Mouse (Mus musculus): ENCODE data around the gene Phka2.

Gene Phka2

GRCm38 (mm10) chrX:160502048-160503041, at the start of gene Phka2:
TSS of gene Phka2 (plus strand) at chrX:160502166.
- peak; percentile 76 for DNase-seq

GRCm38 (mm10) chrX:160455686-160456085, 46.3 kb upstream of the Phka2 start:
- DNase-seq: no peak

GRCm38 (mm10) chrX:160471257-160471786, 30.6 kb upstream of the Phka2 start:
- no peak for DNase-seq

GRCm38 (mm10) chrX:160489784-160490183, 12.2 kb upstream of the Phka2 start:
- DNase-seq: no peak

GRCm38 (mm10) chrX:160494333-160494732, 7.6 kb upstream of the Phka2 start:
- DNase-seq: no peak

DNA sequence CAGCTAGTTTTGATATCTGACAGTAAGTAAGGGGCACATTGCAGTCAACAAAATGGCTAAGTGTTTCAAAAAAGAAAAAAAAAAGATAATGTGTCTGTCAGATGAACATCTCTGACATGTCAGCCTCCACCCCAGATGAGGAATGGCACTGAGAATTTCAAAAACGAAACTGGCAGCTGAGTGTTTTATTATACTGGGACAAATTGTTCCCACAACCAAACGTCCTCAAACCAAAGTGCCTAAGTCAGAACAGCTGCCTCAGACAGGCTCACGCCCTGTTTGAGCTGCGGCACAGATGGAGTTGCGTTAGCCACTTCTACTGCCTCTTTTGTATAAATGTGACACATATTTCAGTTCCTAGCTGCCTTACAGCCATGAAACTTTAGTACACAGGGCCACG, 7.0 kb upstream of the Phka2 start:
- no peak for DNase-seq

- DNase-seq: no peak
Measured at GRCm38 (mm10) chrX:160496473-160496872, 5.5 kb upstream of the Phka2 start.

GRCm38 (mm10) chrX:160501095-160501494, 871 bp upstream of the Phka2 start:
- DNase-seq: no peak

DNA sequence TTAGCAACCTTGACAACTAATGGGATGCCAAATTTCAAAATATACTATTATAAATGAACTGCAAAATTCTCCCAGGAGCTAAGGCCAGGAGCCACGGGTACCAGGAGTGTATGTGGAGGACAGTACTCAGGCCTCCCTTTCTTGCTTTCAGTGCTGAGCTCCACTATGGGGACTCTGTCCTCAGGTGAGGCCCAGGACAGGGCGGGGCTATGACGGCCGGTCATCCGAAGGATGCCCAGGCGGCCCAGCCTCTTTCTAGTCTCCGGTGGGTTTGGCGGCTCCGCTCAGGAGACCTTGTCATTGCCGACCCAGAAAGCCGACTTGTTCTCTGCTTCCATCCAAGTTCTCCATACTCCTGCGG, 299 bp upstream of the Phka2 start:
- DNase-seq: no peak

DNA sequence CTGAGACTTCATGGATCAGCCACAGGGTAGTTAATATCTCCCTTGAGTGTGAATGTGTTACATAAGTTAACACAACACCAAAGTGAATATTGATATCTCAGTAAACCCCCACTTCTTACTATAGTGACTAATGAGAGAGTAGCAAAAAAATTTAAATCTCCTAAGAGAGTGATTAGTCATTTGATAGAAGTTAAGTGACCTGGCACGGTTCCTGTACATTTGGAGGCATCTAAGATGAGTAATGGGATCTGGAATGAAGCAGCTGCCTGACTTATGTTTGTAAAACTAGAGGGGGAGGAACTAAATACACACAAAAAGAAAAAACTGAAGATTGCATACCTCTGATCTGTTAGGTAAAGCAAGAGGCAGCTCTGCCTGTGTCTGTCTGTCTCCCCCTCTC, 7.1 kb downstream of the Phka2 start:
- DNase-seq: no peak

- DNase-seq: no peak
Measured at GRCm38 (mm10) chrX:160510197-160510596, 8.2 kb downstream of the Phka2 start.

GRCm38 (mm10) chrX:160516027-160516426, 14.1 kb downstream of the Phka2 start:
- DNase-seq: no peak

- DNase-seq: no peak
Measured at GRCm38 (mm10) chrX:160542772-160543171, 40.8 kb downstream of the Phka2 start.

DNA sequence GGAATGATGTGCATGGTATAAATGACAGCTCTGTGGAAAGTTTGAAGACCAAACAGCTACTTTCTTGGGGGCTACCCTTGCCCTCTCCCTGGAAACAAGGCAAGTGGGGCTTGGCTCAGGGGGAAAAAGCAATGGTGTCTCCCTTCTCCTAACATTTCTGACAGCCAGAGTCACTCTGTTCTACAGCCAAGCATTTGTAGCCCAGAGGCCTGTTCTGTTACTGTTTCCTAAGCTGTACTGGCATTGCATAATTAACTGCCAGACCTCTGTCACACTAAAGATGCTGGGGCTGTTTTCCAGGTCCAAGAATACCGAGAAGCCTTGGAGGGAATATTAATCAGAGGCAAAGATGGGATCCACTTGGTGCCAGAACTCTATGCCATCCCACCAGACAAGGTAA, 46.9 kb downstream of the Phka2 start:
- no peak for DNase-seq

DNA sequence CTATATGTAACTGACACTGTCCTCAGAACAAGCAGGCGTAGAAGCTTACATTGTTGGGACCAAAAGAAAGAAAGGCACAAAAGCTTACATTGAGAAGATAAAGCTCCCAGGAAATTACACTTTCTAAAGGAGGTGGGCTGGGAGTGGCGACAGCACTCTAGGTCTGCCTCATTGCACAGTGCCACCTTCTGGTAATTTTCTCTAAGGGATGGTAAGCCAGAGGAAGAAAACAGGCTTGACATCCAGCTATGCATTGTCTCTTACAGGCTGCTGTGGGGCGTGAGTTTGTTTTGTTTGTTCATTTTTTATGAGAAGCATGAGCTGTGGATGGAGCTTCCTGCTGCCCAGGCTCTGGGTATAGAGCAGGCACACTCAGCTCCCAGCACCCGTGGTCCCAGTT, 50.1 kb downstream of the Phka2 start:
- no peak for DNase-seq

GRCm38 (mm10) chrX:160583589-160583988, 81.6 kb downstream of the Phka2 start:
- no peak for DNase-seq

GRCm38 (mm10) chrX:160584148-160584838, 82.3 kb downstream of the Phka2 start:
- no peak for DNase-seq

GRCm38 (mm10) chrX:160585110-160585509, 83.1 kb downstream of the Phka2 start:
- DNase-seq: no peak

DNA sequence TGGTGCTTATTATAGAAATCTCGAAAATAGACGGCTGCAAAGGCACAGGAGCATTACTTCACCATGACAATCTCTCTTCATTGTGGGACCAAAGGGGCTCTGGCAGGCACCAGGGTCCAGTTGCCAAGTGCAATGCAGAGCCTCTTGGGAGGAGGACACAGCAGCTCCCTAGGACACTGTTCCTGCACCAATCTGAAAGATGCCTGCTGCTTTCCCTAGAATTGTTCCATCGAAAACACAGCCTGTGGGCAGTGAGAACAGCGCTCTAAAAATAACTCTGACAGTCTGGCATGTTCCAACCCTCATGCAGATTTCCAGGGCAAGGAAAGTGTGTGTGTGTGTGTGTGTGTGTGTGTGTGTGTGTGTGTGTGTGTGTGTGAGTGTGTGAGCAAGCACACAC, 86.6 kb downstream of the Phka2 start:
- no peak for DNase-seq

DNA sequence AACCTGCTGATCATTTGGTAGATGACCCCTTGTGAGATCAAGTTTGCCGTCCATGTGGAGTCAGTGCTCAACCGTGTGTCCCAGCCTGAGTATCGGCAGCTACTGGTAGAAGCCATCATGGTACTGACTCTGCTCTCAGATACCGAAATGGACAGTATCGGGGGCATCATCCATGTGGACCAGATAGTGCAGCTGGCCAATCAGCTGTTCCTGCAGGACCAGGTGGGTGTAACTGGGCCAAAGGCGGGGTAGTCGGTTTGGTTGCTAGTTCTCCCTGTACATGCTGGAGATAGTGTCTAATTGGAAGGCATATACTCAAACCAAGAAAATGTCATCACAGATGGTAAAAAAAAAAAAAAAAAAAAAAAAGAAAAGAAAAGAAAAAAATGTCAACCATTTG, 88.2 kb downstream of the Phka2 start:
- no peak for DNase-seq

DNA sequence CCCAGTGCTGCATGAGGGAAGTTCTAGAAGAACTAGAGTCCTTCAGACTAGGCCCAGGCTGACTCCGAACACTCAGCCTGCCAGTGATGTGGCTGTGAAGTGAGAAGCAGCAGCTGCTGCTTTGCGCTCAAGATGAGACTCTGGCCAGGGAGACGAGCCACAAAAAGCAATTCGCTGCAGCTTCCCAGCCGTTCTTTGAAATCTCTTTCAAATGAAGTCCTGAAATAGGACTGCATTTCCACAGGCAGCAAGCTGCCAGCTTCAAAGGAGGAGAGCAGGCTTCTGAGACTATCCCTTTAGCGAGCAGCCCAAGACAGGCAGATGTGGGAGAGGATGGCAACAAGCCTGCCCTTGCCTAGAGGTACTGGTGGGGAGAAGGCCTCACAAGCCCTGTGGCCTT, 91.0 kb downstream of the Phka2 start:
- DNase-seq: no peak

- DNase-seq: no peak
Measured at GRCm38 (mm10) chrX:160598055-160598454, 96.1 kb downstream of the Phka2 start.

DNA sequence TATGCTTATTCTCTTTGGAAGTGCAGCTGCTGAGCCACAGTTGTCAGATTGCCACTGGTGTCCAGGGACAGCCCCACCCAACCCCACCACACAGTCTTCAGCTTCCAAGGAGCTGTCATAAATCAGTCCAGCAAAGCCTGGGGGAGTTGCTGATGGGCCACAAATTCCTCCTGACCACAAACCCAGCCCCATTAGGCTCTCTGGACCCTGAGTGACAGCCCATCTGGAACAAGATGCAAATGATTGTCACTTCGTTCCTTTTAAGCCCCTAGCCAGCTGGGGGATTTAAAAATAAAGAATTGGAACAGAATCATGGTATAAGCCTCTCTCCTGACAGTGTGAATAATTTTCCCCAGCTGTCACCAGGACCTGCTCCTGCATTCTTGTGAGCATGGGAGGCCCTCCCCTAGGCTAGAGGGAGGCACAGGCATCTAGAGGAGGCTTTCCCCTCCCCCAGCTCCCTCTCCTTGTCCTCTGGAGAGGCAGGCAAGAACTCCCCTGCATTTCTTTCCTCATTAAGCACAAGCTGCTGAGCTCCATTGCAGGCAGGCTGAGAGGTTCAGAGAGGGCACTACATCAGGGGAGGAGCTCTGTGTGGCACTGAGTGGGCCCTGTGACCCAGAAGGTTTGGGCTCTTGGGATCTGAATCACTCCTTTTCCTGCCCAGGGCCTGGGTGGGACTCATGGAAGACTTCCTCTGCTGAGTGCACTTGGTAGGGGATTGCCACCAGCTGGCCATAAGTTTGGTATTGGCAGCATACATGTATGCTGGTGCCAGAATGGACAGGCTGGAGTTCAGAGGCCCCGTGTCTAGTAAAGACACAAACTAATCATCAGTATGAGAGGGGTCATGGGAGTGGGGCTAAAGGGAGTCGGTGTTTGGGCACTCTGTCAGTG, 96.8 kb downstream of the Phka2 start:
- no peak for DNase-seq

Data from cerebellum, adult 11 months (tissue).